Mouse (Mus musculus): ENCODE results near the gene Phxr2. TPM values are rescaled to one million over a fixed set of nuclear protein-coding genes. Genes with fewer than 3 reads are reported as not detected.

The Phxr2 gene
- polyA plus RNA-seq, 1 experiment from 2014 or later: not detected

GRCm38 (mm10) chr10:99107964-99108363 lies 18.2 kb downstream of the Phxr2 start, which contains the start of gene Galnt4:
Gene Galnt4 (plus strand): TSS chr10:99108159.
- peak within 1 kb of the TSS; percentile 87 for H3K27ac ChIP-seq (ENCODE audit: low read length)

DNA sequence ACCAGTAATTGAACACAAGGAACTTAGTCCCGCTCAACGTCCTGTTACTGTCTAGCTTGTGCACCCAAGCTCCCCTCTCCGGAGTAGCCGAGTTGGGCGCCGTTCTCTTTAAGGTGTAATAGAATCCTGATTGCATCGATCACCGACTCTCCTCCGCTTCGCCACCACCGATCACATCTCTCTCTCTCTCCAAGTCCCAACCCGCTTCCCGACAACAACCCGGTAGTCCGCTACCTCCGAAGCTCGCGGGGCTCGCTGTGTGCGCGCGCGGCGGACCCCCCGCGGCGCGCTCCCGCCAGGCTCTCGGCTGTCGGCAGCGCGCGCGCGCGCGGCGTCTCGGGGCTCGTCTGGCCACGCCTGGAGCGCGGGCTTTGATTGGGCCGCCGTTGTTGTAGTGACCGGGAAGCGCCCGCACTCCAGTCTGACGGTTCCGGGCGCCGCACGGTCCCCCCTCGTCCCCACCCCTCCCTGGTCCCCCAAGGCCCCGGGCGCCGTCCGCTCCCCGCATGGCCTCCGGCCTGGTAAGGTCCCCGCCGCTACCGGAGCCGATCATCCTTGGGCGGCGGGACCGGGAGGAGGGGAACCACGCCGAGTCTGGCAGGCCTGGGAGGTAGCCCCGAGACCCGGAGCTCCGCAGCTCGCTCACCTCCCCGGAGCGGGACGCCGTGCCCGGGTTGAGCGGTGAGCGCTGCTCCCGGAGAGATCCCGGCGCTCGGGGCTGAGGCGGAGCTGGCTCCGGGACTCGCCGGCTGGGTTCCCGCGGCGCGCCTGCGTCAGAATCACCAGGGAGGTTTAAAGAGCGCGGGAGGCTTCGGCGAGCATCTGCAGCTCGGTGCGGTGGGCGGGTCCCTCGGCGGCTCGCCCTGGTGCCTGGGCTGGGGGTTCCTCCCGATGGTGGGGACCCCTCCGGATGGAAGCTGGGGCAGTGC lies 19.2 kb downstream of the Phxr2 start, which contains the start of gene Poc1b:
Poc1b (plus strand) TSS at position 334 of the 929 bp plus-strand sequence.
- under 1% methylated on average over 104 of the region's 106 CpGs for WGBS
- H3K9me3 ChIP-seq (ENCODE audit: control insufficient read depth, low read length): peaks cover 3% of the 10 kb centered on the region; the same call in 1 of the 2 replicates
- peaks cover 4% of the 10 kb centered on the region for H3K4me1 ChIP-seq (ENCODE audit: control insufficient read depth, insufficient read depth, low read length)
- peaks cover 15% of the 10 kb centered on the region for H3K36me3 ChIP-seq (ENCODE audit: control insufficient read depth, insufficient read depth, low read length)
- H3K4me2 ChIP-seq (ENCODE audit: low read depth, low read length): peak within 1 kb of the TSS; percentile 96
- peak within 1 kb of the TSS; percentile 95 for H3K4me3 ChIP-seq (ENCODE audit: low read length)
- H3K9ac ChIP-seq (ENCODE audit: low read depth, low read length): peak within 1 kb of the TSS; percentile 93
- H3K27ac ChIP-seq (ENCODE audit: low read length): peak within 1 kb of the TSS; percentile 87
- no peaks in the 10 kb centered on the region for H3K27me3 ChIP-seq (replicated peaks; ENCODE audit: control insufficient read depth, insufficient read depth, low read length)
- peak; percentile 93 for ATAC-seq

More at GRCm38 (mm10) chr10:99107964-99108363, 18.2 kb downstream of the Phxr2 start, which contains the start of gene Galnt4:
- Histone ChIP-seq H3K9ac (ENCODE audit: low read depth, low read length) (peak within 1 kb of the TSS; percentile 93), H3K36me3 (ENCODE audit: control insufficient read depth, insufficient read depth, low read length) (peaks cover 15% of the 10 kb centered on the region), H3K4me3 (ENCODE audit: low read length) (peak within 1 kb of the TSS; percentile 95), H3K9me3 (ENCODE audit: control insufficient read depth, low read length) (peaks cover 3% of the 10 kb centered on the region; the same call in 1 of the 2 replicates), H3K4me2 (ENCODE audit: low read depth, low read length) (peak within 1 kb of the TSS; percentile 96), H3K27me3 (replicated peaks; ENCODE audit: control insufficient read depth, insufficient read depth, low read length) (no peaks in the 10 kb centered on the region), H3K4me1 (ENCODE audit: control insufficient read depth, insufficient read depth, low read length) (peaks cover 4% of the 10 kb centered on the region)
- peak; percentile 87 for ATAC-seq
- WGBS: under 1% methylated on average over 22 of the region's 22 CpGs

DNA sequence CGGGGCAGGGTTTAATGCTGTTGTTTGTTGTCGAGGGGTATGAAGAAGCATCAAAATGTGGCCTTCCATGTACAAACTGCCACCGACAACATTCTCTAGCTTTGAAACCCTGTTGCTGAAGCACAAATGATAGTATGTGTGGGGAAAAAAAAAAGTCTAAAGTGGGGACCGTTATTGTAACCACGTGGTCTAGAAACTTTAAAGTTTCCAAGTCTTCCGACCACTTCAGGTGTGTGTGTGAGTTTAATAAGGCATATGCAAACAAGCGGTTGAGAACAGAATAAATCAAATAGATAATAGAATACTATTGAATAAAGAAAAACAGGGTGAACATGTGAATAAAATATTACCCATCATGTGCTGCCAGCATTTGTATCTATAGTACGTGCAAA lies 19.8 kb downstream of the Phxr2 start:
- Histone ChIP-seq H3K4me3 (ENCODE audit: low read length) (peak overlapping the region; percentile 95), H3K9ac (ENCODE audit: low read depth, low read length) (peak overlapping the region; percentile 93), H3K27me3 (replicated peaks; ENCODE audit: control insufficient read depth, insufficient read depth, low read length) (no peaks in the 10 kb centered on the region), H3K4me1 (ENCODE audit: control insufficient read depth, insufficient read depth, low read length) (peaks cover 4% of the 10 kb centered on the region), H3K9me3 (ENCODE audit: control insufficient read depth, low read length) (peaks cover 3% of the 10 kb centered on the region; the same call in 1 of the 2 replicates), H3K36me3 (ENCODE audit: control insufficient read depth, insufficient read depth, low read length) (peaks cover 15% of the 10 kb centered on the region), H3K27ac (ENCODE audit: low read length) (peak overlapping the region; percentile 87), H3K4me2 (ENCODE audit: low read depth, low read length) (peak overlapping the region; percentile 57)
- WGBS: 32% methylated on average over 8 of the region's 8 CpGs
- ATAC-seq: no peak; the same call in 1 of the 2 replicates

GRCm38 (mm10) chr10:99105522-99105921 lies 20.6 kb downstream of the Phxr2 start:
- Histone ChIP-seq H3K27me3 (replicated peaks; ENCODE audit: control insufficient read depth, insufficient read depth, low read length) (no peaks in the 10 kb centered on the region), H3K9me3 (ENCODE audit: control insufficient read depth, low read length) (peaks cover 3% of the 10 kb centered on the region; the same call in 1 of the 2 replicates), H3K4me1 (ENCODE audit: control insufficient read depth, insufficient read depth, low read length) (no peaks in the 10 kb centered on the region; the same call in 1 of the 2 replicates), H3K36me3 (ENCODE audit: control insufficient read depth, insufficient read depth, low read length) (peaks cover 15% of the 10 kb centered on the region), H3K4me2 (ENCODE audit: low read depth, low read length) (no peak overlapping the region), H3K9ac (ENCODE audit: low read depth, low read length) (no peak overlapping the region), H3K4me3 (ENCODE audit: low read length) (no peak overlapping the region), H3K27ac (ENCODE audit: low read length) (no peak overlapping the region)
- no peak for ATAC-seq
- WGBS: 87% methylated on average over 3 of the region's 3 CpGs

GRCm38 (mm10) chr10:99097374-99097773 lies 28.8 kb downstream of the Phxr2 start:
- H3K4me1 ChIP-seq (ENCODE audit: control insufficient read depth, insufficient read depth, low read length): no peaks in the 10 kb centered on the region
- no peak for ATAC-seq
- H3K27me3 ChIP-seq (replicated peaks; ENCODE audit: control insufficient read depth, insufficient read depth, low read length): no peaks in the 10 kb centered on the region
- no peak overlapping the region for H3K27ac ChIP-seq (ENCODE audit: low read length)
- WGBS: 75% methylated on average over 10 of the region's 10 CpGs
- no peak overlapping the region for H3K4me2 ChIP-seq (ENCODE audit: low read depth, low read length)
- no peak overlapping the region for H3K9ac ChIP-seq (ENCODE audit: low read depth, low read length)
- H3K4me3 ChIP-seq (ENCODE audit: low read length): no peak overlapping the region
- H3K36me3 ChIP-seq (ENCODE audit: control insufficient read depth, insufficient read depth, low read length): no peaks in the 10 kb centered on the region
- no peaks in the 10 kb centered on the region for H3K9me3 ChIP-seq (ENCODE audit: control insufficient read depth, low read length)

GRCm38 (mm10) chr10:99095114-99095513 lies 31.0 kb downstream of the Phxr2 start:
- no peak overlapping the region for H3K4me3 ChIP-seq (ENCODE audit: low read length)
- H3K36me3 ChIP-seq (ENCODE audit: control insufficient read depth, insufficient read depth, low read length): no peaks in the 10 kb centered on the region
- no peak overlapping the region for H3K4me2 ChIP-seq (ENCODE audit: low read depth, low read length)
- no peaks in the 10 kb centered on the region for H3K4me1 ChIP-seq (ENCODE audit: control insufficient read depth, insufficient read depth, low read length)
- no peaks in the 10 kb centered on the region for H3K9me3 ChIP-seq (ENCODE audit: control insufficient read depth, low read length)
- no peak overlapping the region for H3K9ac ChIP-seq (ENCODE audit: low read depth, low read length)
- no peak for ATAC-seq
- no peak overlapping the region for H3K27ac ChIP-seq (ENCODE audit: low read length)
- no peaks in the 10 kb centered on the region for H3K27me3 ChIP-seq (replicated peaks; ENCODE audit: control insufficient read depth, insufficient read depth, low read length)
- 69% methylated on average over 2 of the region's 2 CpGs for WGBS

- no peaks in the 10 kb centered on the region for H3K4me1 ChIP-seq (ENCODE audit: control insufficient read depth, insufficient read depth, low read length)
- H3K36me3 ChIP-seq (ENCODE audit: control insufficient read depth, insufficient read depth, low read length): no peaks in the 10 kb centered on the region
- H3K9ac ChIP-seq (ENCODE audit: low read depth, low read length): no peak overlapping the region
- H3K27me3 ChIP-seq (replicated peaks; ENCODE audit: control insufficient read depth, insufficient read depth, low read length): no peaks in the 10 kb centered on the region
- no peak for ATAC-seq
- H3K27ac ChIP-seq (ENCODE audit: low read length): no peak overlapping the region
- H3K9me3 ChIP-seq (ENCODE audit: control insufficient read depth, low read length): no peaks in the 10 kb centered on the region
- WGBS: 84% methylated on average over 2 of the region's 2 CpGs
- H3K4me3 ChIP-seq (ENCODE audit: low read length): no peak overlapping the region
- H3K4me2 ChIP-seq (ENCODE audit: low read depth, low read length): no peak overlapping the region
Observed at GRCm38 (mm10) chr10:99093364-99093763, 32.8 kb downstream of the Phxr2 start.

- no peak for ATAC-seq
- Histone ChIP-seq H3K4me3 (ENCODE audit: low read length) (no peak overlapping the region), H3K9ac (ENCODE audit: low read depth, low read length) (no peak overlapping the region), H3K36me3 (ENCODE audit: control insufficient read depth, insufficient read depth, low read length) (no peaks in the 10 kb centered on the region), H3K9me3 (ENCODE audit: control insufficient read depth, low read length) (no peaks in the 10 kb centered on the region), H3K27me3 (replicated peaks; ENCODE audit: control insufficient read depth, insufficient read depth, low read length) (no peaks in the 10 kb centered on the region), H3K4me1 (ENCODE audit: control insufficient read depth, insufficient read depth, low read length) (no peaks in the 10 kb centered on the region), H3K4me2 (ENCODE audit: low read depth, low read length) (no peak overlapping the region), H3K27ac (ENCODE audit: low read length) (no peak overlapping the region)
- 78% methylated on average over 6 of the region's 6 CpGs for WGBS
Observed at GRCm38 (mm10) chr10:99089906-99090305, 36.2 kb downstream of the Phxr2 start.

- Histone ChIP-seq H3K9me3 (ENCODE audit: control insufficient read depth, low read length) (no peaks in the 10 kb centered on the region), H3K4me3 (ENCODE audit: low read length) (no peak overlapping the region), H3K27ac (ENCODE audit: low read length) (no peak overlapping the region), H3K9ac (ENCODE audit: low read depth, low read length) (no peak overlapping the region), H3K27me3 (replicated peaks; ENCODE audit: control insufficient read depth, insufficient read depth, low read length) (no peaks in the 10 kb centered on the region), H3K36me3 (ENCODE audit: control insufficient read depth, insufficient read depth, low read length) (no peaks in the 10 kb centered on the region), H3K4me2 (ENCODE audit: low read depth, low read length) (no peak overlapping the region), H3K4me1 (ENCODE audit: control insufficient read depth, insufficient read depth, low read length) (no peaks in the 10 kb centered on the region)
- 75% methylated on average over 6 of the region's 6 CpGs for WGBS
- ATAC-seq: no peak
Observed at GRCm38 (mm10) chr10:99086029-99086428, 40.1 kb downstream of the Phxr2 start.

All from intestine, embryonic 16.5 days (tissue).